Mouse (Mus musculus) testis, adult 2 months (tissue): ENCODE data around the gene Mipol1.

ENCODE experiments used
- CTCF ChIP-seq: fragments of 200-500 bp; IDR thresholded peaks from 2 replicates; pipeline ENCODE4 v1.5.1; 2012; ENCODE audit warnings: low read depth, mild to moderate bottlenecking, inconsistent platforms, low read length, moderate library complexity; ENCODE audit not compliant: control insufficient read depth, insufficient read depth, insufficient replicate concordance
- POLR2A ChIP-seq: fragments of 200-500 bp; IDR thresholded peaks from 2 replicates; pipeline ENCODE4 v1.6.1; 2012; ENCODE audit warnings: low read depth, mild to moderate bottlenecking, inconsistent platforms, low read length, moderate library complexity; ENCODE audit not compliant: control insufficient read depth

- TF ChIP-seq CTCF (no peak), POLR2A (no peak)
These were observed 152.6 kb downstream of the Mipol1 start for GRCm38 (mm10) chr12:57382797-57383196.
